Mouse (Mus musculus): ENCODE data around the gene Herpud2.

The Herpud2 gene
- long read RNA-seq, experiment 1, transcript Herpud2-201 (8 exons, 2,781 nt), result major isoform, 8 of 19 reads
- long read RNA-seq, experiment 1, partial matches to known transcripts, result 3 of 19 reads
- long read RNA-seq, experiment 1, other reads (novel, unspliced or antisense), result 8 of 19 reads
- long read RNA-seq, experiment 2, transcript Herpud2-201 (8 exons, 2,781 nt), result major isoform, 22 of 28 reads
- long read RNA-seq, experiment 2, partial matches to known transcripts, result 2 of 28 reads
- long read RNA-seq, experiment 2, other reads (novel, unspliced or antisense), result 2 of 28 reads

DNA sequence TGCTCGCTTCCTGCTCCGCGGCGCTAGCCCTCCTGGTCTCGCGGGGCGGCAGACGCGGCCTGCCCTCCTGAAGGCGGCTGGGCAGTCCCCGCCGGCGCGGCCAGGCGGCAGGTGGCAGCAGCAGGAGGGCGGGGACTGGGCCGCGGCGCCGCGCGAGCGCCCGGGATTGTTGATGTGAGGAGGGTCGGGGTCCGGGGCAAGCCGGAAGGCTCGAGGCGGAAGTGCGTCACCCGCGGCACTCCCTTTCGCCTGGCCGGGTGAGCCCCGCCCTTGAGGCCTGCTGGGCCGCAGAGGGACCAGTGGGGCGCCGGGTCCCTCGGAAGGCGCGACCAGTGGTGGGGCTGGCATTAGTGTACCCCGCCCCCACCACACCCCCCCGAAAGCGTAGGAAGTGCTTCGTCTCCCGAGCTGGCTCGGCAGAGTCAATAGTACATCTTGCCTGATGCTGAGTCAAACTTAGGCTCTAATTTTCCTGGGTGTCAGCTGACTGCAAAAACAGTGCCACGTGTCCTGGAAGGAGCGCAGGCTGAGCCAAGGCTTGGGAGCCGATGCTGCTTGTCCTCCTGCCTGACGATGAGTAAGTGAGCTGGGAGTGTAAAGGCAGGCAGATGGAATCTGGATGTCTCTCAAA is at the start of gene Herpud2:
Herpud2 (minus strand) TSS at position 210 of the 631 bp plus-strand sequence.
- intact Hi-C loops (cut with DNase I), result loop anchor here (5.0 to 10.0 kb wide), 3 partner anchors 101 to 433 kb away; partner anchors contain the start of genes Eepd1 and Sept7

DNA sequence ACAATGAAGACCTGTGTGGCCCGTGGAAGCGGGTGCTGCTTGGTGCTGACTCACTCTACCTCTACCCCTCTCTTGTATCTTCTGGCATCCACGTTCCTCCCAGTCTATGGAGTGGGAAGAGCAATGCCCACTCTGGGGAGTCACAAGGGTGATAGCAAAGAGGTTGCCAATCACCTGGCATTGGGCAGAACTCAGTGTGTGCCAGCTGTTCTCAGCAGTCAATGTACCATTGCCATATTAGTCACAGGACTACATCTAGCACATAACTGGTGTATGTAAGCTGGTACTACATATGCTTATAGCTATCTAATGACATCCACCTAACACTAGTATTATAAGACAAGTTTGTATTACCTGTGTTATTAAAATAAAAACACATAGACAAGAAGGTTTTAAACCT is 49.4 kb upstream of the Herpud2 start:
- intact Hi-C loops (cut with DNase I), result no loop called here

DNA sequence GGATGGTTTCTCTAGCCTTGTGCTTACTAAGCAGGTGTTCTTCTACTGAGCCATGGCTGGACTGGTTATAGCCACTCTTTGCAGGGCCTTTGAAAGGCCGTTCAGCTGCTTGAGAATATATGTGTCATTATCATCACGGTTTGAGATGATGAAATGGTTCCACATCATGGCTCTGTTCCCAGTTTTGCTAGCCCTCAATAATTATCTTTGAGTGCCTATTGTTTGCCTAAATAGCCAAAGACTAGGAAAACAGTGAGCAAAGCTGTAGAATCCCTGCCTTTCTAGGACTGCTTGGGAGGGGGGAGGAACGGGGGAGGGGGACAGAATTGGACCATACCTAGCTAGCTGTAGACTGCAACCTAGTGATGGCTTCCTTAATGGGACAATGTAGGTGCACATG is 48.5 kb upstream of the Herpud2 start:
- intact Hi-C loops (cut with DNase I), result no loop called here

DNA sequence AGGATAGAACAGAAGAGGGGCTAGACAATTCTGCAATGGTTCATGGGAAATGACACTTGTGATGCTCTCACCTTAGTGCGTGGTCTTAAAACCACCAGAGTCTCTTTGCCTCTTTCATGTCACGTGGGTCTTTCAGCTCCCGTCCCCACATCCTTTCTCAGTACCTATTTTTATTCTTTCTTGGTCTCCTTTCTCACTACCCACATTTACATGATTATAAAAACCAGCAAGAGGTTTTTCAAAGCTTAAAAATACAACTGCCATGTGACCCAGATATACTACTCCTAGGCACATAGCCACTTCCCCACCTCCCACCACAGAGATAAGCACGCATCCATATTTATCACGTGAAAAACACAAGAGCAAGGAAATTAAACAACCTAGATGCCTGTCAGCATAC is 45.1 kb upstream of the Herpud2 start:
- intact Hi-C loops (cut with DNase I), result no loop called here

DNA sequence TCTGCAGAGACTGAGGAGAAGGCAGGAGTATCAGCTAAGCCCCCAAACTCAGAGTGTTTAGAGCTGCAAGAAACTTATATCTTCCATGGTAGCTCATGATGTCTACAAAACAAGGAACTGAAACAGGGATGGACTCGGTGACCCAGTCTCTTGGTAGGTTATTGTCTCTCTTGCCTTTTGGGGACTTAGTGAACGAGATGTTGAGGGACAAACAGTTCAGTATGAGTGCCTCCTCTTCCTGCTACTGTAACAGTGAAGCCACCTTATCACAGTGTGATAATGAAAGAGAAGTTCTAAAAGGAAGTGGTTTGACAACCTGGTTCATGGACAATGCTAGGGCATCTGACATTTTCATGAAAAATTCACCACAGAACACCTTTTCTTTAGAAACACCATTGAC is 40.0 kb upstream of the Herpud2 start:
- intact Hi-C loops (cut with DNase I), result no loop called here

DNA sequence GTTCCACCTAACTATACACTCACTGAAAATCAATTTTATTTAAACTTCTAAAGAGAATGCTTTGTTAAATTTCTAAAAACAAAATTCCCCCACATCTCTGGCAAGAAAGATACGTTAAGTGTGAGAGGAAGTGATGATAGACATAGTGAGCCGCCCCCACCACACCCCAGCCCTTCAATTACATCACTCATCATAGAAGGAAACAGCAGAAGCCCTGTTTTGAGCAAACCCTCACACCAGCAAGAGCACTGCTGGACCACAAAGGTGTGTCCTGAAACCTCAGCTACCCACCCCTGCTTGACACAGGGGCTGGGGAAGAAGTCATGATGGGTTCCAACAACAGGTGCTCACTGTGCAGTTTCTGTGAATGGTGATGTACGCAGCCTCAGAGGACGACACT is 34.9 kb upstream of the Herpud2 start:
- intact Hi-C loops (cut with DNase I), result no loop called here

DNA sequence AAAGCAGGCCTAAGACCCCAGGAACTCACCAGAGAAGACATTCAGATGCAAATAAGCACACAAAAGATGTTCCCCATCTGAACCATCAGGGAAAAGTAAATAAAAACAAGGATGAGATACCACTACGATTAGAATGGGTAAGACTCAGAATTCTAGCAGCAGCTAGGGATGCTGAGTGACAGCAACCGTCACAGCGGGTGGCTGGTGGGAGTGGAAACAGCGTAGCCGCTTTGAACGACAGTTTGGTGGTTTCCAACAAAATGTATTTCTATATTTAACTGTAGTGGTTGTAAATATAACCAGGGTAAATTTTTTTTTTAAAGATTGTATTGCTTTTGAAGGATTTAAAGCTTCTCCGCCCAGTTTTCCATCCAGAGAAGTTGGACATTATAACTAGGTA is 34.2 kb upstream of the Herpud2 start:
- intact Hi-C loops (cut with DNase I), result no loop called here

DNA sequence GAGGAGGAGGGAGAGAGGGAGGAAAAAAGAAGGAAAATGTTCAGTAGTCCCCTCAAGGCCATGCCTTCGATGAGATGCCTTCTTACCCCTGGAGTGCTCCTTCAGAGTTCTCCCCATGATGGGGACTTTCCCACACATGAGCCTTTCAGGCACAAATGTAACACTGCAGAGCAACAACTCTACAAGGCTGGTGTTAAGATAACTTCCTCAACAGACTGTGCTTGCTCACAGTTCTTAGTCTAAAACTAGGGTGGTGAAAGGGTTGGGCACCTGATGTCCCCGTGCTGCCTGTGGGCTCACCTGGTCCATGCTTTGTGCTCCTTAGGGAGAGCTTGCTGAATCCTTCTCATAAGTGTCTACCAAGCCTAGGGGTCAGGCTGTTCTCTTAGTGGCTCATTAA is 33.0 kb upstream of the Herpud2 start:
- intact Hi-C loops (cut with DNase I), result no loop called here

DNA sequence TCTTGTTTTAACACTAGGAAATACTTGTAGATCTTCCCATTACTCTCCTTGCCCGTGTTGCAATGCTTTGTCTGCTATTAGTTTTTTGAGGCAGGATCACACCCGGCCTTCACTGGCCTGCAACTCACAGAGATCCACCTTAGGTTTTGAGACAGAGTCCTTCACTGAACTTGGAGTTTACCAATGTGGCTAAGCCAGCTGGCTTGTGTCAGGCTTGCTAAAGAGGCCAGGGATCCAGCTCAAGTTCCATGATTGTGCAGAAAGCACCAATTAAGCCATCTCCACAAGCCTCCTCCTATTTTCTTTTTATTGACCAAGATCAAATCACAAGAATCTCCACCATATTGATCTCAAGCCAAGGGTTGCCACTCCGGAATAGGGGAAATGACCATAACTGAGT is 26.4 kb upstream of the Herpud2 start:
- intact Hi-C loops (cut with DNase I), result no loop called here

DNA sequence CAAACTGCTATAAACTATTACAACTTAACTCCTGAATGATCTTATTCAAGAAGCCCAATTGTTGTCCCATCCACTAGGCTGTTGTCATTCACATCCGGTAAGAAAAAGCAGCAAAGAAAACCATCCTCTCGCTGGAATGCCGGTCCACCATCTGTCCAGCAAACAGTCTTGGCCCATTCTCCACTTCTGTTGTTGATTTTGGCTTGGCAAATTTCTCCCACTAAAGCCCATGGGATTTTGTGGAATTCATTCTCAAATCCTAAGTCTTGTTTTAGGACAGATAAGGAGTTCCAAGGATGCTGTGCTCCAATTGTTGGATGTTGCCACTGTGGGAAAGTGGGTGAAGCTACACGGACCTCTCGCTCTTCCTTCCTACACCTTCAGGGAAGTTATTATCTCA is 25.6 kb upstream of the Herpud2 start:
- intact Hi-C loops (cut with DNase I), result no loop called here

DNA sequence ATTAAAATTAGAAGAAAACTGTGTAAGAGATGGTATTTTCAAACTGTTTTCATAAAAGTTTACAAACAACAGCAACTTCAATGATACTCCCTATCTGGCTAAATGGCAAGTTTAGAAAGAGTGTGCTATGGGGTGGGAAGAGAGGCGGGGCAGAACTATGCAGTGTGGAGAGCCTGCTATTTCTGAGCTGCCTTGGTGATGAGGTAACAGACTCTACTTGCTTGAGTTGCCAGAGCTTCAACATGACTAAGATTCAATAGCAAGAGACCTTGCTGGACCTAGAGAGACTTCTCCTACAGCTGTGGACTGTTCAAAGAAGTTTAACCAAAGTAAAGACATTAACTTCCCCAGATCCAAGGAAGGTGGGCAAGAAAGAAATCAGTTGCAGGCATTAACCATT is 24.9 kb upstream of the Herpud2 start:
- intact Hi-C loops (cut with DNase I), result no loop called here

DNA sequence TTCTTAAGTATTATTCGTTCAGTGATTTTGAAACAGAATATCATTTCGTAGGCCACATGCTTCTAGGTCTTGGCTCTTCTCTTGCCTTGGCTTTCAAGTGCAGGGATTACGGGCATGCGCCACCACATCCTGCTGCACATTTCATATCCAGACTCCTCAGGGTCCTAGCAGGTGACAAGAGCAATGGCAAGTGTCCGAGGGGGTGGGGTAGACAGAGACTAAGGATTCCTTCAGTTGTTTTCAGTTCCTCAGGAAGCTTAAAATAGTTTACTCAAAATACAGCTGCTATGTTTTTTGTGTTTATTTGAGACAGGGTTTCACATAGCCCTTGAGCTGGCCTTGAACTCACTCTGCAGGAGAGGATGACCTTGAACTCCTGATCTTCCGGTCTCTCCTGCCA is 24.4 kb upstream of the Herpud2 start:
- intact Hi-C loops (cut with DNase I), result no loop called here

DNA sequence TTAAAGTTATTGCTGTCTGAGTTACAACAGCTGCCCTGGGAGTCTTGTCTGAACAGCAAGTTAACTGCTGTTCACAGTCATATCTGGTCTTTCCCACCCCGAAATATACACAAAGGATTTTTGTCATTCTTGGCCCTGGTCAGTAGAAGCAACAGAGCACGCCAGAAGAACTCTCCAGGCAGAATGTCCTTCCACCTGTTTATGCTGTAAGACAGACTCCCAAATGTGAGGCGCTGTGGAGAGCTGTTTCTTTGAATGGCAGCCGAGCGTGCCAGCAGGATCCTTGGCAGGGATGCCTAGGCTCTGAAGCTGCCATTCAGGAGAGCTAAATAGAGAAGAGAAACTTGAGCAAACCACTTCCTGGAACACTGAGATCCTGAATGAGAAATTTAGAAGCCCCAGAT is 23.4 kb upstream of the Herpud2 start:
- intact Hi-C loops (cut with DNase I), result no loop called here

DNA sequence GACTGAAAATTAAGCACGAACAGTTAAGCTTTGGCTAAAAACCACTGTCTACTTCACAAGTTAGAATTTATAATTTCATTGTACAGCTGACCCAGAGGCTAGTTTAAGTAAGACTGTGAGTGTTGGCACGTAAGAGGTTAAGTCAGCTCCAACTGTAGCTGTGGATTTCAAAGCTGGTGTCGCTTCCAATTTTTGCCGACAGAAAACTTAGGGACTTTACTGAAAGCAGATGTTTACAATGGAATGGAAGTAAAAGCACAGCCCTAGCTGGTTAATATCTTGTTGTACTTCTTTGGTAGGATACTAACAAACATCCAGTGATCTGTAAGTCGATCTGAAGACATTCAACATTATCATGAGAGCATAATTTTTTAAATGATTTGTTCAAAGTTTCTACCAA is 23.0 kb upstream of the Herpud2 start:
- intact Hi-C loops (cut with DNase I), result loop anchor here (5.0 kb wide), 1 partner anchor 73 kb away; no protein-coding TSS in a partner anchor

DNA sequence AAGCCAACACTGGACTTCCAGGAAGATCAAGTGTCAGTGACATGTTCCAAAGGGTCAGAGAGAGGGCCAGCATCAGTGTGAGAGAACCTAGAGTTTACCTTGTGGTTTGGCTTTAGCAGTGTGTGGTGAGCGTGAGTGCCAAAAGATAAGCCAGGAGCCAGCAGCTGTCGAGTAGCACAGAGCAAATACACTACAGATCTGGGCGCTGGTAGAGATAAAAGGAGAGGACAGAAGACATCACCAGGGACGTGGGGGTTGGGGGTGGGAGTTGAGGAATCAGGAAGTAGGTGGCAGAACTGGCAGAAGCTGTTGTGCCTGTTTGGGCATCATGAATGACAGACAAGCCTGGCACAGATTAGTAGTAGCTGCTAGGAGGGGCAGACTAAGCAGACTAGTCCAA is 21.6 kb upstream of the Herpud2 start:
- intact Hi-C loops (cut with DNase I), result loop anchor here (5.0 kb wide), 1 partner anchor 74 kb away; no protein-coding TSS in a partner anchor

DNA sequence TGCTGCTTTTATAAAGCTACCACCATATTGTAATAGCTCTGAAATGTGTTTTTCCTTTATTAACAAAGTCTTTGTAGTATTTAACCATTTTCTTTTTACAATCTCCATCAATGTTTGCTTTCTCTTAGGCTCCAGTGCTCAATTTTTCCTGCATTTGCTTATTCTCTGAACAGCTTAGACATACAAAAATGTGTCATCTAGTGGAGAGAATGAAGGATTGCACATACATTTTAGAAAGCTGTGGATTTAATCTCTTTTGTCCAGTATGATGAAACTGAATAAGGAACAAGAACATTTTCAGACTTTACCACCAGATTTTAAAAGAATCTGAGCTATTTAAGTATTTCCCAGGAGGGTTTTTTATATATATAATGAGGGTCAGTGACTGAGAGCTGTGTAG is 18.0 kb upstream of the Herpud2 start:
- intact Hi-C loops (cut with DNase I), result loop anchor here (2.0 to 5.0 kb wide), 2 partner anchors 78 to 139 kb away; no protein-coding TSS in a partner anchor

DNA sequence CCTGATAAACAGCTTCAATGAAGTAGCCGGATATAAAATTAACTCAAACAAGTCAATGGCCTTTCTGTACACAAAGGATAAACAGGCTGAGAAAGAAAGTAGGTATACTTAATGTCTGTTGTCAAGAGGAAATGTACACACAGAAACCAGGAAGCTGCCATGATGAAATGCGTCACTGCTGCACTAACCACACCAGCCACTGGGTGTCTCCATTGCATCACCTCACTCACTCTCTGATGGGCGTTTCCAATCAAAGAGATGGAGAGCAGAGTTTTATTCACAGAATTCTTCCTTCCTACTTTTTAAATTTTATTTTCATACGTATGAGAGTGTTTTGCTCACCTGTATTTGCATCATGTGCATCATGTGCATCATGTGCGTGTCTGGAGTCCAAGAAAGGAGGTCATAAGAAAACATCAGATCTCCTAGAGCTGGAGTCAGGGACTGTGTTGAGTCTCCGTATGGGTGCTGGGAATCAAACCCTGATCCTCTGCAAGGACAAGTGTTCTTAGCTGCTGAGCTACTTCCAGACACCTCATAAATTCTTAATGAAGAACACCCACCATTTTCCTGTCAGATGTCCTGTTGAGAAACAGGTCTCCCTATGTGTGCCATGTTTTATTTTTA is 16.0 kb upstream of the Herpud2 start:
- intact Hi-C loops (cut with DNase I), result loop anchor here (2.0 kb wide), 1 partner anchor 141 kb away; no protein-coding TSS in a partner anchor

DNA sequence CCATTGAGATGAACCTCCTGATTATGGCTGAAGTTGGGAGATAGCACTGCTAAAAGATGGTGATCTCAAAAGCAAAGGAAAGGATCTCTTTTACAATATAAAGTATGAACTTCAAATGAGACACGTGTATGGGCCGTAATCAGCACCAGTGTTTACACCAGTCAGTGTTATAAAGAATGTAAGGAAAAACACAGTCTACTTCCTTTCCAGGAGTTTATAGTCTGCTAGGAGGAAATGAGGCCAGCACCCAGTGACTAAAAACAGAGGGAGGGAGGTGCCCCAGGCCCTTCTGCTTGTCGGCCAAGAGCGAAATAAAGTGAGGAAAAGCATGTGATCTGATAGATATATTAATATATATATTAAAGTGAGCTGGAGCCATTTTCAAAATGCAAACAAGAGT is 6.6 kb upstream of the Herpud2 start:
- intact Hi-C loops (cut with DNase I), result loop anchor here (10.0 kb wide), 2 partner anchors 327 to 427 kb away; partner anchors contain the start of gene Eepd1

DNA sequence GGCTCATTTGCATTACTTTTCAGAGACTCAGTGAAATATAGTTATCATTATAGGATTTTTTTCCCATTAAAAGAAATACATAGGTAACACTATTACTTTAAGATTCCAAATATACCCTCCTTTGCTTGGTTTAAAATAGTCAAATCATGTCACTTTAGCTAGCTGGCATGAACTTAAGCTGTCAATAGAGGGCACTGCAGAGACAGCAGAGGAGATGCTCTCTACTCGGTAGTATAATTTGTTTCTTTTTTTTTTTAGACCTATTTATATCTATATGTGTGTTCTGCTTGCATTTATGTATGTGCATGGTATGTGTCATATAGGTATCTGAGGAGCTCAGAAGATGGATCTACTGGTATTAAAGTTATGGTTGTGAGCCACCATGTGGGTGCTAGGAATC is 4.8 kb upstream of the Herpud2 start:
- intact Hi-C loops (cut with DNase I), result loop anchor here (10.0 kb wide), 2 partner anchors 328 to 428 kb away; partner anchors contain the start of gene Eepd1

DNA sequence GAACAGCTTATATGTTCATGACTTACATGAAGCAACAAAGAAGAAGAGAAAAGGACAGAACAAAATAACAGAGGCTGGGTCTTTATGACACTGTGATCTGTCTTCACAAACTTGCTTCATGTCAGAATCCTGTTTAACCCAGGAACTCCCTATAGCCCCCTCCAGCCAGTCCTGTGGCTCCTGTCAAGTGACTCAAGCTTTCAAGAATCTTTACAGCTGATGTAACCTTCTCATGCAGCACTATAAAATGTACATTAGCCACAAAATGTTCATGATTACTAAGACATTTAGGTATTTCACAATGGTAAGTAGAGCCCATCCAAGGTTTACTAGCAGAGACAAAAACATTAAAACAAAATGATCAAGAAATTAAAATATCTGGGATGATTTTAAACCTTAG is 1.4 kb upstream of the Herpud2 start:
- intact Hi-C loops (cut with DNase I), result loop anchor here (5.0 to 10.0 kb wide), 3 partner anchors 99 to 432 kb away; partner anchors contain the start of genes Eepd1 and Sept7

DNA sequence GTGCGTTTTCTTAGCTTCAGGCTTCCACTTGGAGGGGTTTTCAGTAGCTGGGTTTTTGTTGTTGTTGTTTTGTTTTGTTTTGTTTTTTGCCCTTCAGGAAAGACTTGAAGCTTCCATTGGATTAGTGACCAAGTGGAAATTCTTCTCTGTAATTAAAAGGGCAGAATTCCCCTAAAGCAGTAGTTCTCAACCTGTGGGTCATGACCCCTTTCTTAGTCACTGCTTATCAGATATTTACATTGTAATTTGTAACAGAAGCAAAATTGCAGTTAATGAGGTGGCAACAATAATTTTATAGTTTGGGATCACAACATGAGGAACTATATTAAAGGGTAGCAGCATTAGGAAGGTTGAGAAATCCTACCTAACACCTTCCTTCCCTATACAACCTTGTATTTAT is 837 bp upstream of the Herpud2 start:
- intact Hi-C loops (cut with DNase I), result loop anchor here (5.0 to 10.0 kb wide), 3 partner anchors 100 to 432 kb away; partner anchors contain the start of genes Eepd1 and Sept7

All from adrenal gland (tissue).